Mouse (Mus musculus): ENCODE measurements around the gene Swap70. TPM values are rescaled to one million over a fixed set of nuclear protein-coding genes. Genes with fewer than 3 reads are reported as not detected.

Gene Swap70
- polyA plus RNA-seq, 2 experiments = 5.5 to 7.9 TPM

- no peak overlapping the region for H3K27ac ChIP-seq
- H3K9me3 ChIP-seq (ENCODE audit: control insufficient read depth, low read length) = no peaks in the 10 kb centered on the region
- DNase-seq (ENCODE audit: low read depth in 3 of 3, low spot score in 3 of 3) = no peak
- H3K9ac ChIP-seq (replicated peaks) = no peak overlapping the region
- no peaks in the 10 kb centered on the region for H3K27me3 ChIP-seq (ENCODE audit: control insufficient read depth, insufficient read depth, low read length)
- no peak for TF ChIP-seq EP300 (IDR thresholded peaks at IDR 0.05; ENCODE audit: low read depth)
- no peak for TF ChIP-seq CTCF (IDR thresholded peaks at IDR 0.05; ENCODE audit: low read depth)
- H3K4me3 ChIP-seq (ENCODE audit: insufficient read depth in 1 of 2, low read depth in 2 of 2, low read length in 2 of 2) = no peak overlapping the region
- no peaks in the 10 kb centered on the region for H3K36me3 ChIP-seq (replicated peaks; ENCODE audit: control insufficient read depth, insufficient read depth, low read depth)
- 67% methylated on average over 4 of the region's 4 CpGs for WGBS (ENCODE audit: insufficient replicate concordance)
- no peak overlapping the region for H3K4me2 ChIP-seq (ENCODE audit: low read depth)
- ATAC-seq (ENCODE audit: insufficient read depth) = no peak
- H3K4me1 ChIP-seq (replicated peaks; ENCODE audit: control insufficient read depth in 2 of 2, insufficient read depth in 2 of 2, low read length in 1 of 2) = no peaks in the 10 kb centered on the region
Observed at GRCm38 (mm10) chr7:110268511-110268910, 47.0 kb downstream of the Swap70 start.

DNA sequence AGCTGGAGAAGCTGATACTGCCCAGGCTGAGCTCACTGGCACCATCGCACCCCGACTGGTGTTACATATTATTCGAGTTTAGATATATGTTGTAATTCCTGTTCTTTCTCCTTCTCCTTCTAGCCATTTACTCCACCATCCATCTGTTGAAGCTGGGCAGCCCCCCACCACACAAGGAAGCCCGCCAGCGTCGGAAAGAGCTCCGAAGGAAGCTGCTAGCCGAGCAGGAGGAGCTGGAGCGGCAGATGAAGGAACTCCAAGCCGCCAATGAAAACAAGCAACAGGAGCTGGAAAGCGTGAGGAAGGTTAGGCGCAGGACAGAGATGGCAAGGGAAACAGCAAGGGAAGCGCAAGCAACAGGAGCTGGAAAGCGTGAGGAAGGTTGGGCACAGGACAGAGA is 48.3 kb downstream of the Swap70 start:
- H3K4me2 ChIP-seq (ENCODE audit: low read depth) = no peak overlapping the region
- no peaks in the 10 kb centered on the region for H3K27me3 ChIP-seq (ENCODE audit: control insufficient read depth, insufficient read depth, low read length)
- no peak overlapping the region for H3K27ac ChIP-seq
- no peaks in the 10 kb centered on the region for H3K36me3 ChIP-seq (replicated peaks; ENCODE audit: control insufficient read depth, insufficient read depth, low read depth)
- 72% methylated on average over 14 of the region's 14 CpGs for WGBS (ENCODE audit: insufficient replicate concordance)
- H3K4me1 ChIP-seq (replicated peaks; ENCODE audit: control insufficient read depth in 2 of 2, insufficient read depth in 2 of 2, low read length in 1 of 2) = no peaks in the 10 kb centered on the region
- no peak overlapping the region for H3K4me3 ChIP-seq (ENCODE audit: insufficient read depth in 1 of 2, low read depth in 2 of 2, low read length in 2 of 2)
- TF ChIP-seq EP300 (IDR thresholded peaks at IDR 0.05; ENCODE audit: low read depth) (no peak), CTCF (IDR thresholded peaks at IDR 0.05; ENCODE audit: low read depth) (no peak)
- H3K9me3 ChIP-seq (ENCODE audit: control insufficient read depth, low read length) = no peaks in the 10 kb centered on the region
- H3K9ac ChIP-seq (replicated peaks) = no peak overlapping the region
- ATAC-seq (ENCODE audit: insufficient read depth) = no peak
- no peak for DNase-seq (ENCODE audit: low read depth in 3 of 3, low spot score in 3 of 3)

GRCm38 (mm10) chr7:110270455-110270854 is 48.9 kb downstream of the Swap70 start:
- no peaks in the 10 kb centered on the region for H3K27me3 ChIP-seq (ENCODE audit: control insufficient read depth, insufficient read depth, low read length)
- H3K36me3 ChIP-seq (replicated peaks; ENCODE audit: control insufficient read depth, insufficient read depth, low read depth) = no peaks in the 10 kb centered on the region
- no peak overlapping the region for H3K27ac ChIP-seq
- TF ChIP-seq EP300 (IDR thresholded peaks at IDR 0.05; ENCODE audit: low read depth) (no peak), CTCF (IDR thresholded peaks at IDR 0.05; ENCODE audit: low read depth) (no peak)
- H3K9me3 ChIP-seq (ENCODE audit: control insufficient read depth, low read length) = no peaks in the 10 kb centered on the region
- no peaks in the 10 kb centered on the region for H3K4me1 ChIP-seq (replicated peaks; ENCODE audit: control insufficient read depth in 2 of 2, insufficient read depth in 2 of 2, low read length in 1 of 2)
- H3K4me3 ChIP-seq (ENCODE audit: insufficient read depth in 1 of 2, low read depth in 2 of 2, low read length in 2 of 2) = no peak overlapping the region
- ATAC-seq (ENCODE audit: insufficient read depth) (no peak), DNase-seq (ENCODE audit: low read depth in 3 of 3, low spot score in 3 of 3) (no peak)
- H3K9ac ChIP-seq (replicated peaks) = no peak overlapping the region
- H3K4me2 ChIP-seq (ENCODE audit: low read depth) = no peak overlapping the region
- 44% methylated on average over 7 of the region's 7 CpGs for WGBS (ENCODE audit: insufficient replicate concordance)

DNA sequence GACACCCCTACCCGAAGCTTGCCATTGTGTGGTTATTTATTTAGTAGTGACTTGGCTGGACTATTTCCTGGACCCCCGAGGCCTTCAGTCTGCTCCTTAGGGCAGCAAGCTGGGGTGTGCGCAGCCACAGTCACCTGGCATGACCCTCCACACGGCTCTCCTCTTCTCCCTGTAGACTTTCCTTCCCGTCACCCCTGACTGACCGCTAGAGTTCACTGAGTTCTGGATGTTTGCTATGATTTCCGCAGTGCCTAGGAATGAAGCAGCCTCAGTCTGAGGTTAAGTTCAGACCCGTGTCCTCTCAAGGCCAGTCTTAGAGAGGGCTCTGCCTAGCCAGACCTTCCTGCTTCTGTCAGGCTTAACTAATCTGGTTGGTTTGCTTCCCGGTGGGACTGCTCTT is 50.3 kb downstream of the Swap70 start:
- Histone ChIP-seq H3K4me2 (ENCODE audit: low read depth) (no peak overlapping the region), H3K36me3 (replicated peaks; ENCODE audit: control insufficient read depth, insufficient read depth, low read depth) (no peaks in the 10 kb centered on the region), H3K27me3 (ENCODE audit: control insufficient read depth, insufficient read depth, low read length) (no peaks in the 10 kb centered on the region), H3K4me3 (ENCODE audit: insufficient read depth in 1 of 2, low read depth in 2 of 2, low read length in 2 of 2) (no peak overlapping the region), H3K4me1 (replicated peaks; ENCODE audit: control insufficient read depth in 2 of 2, insufficient read depth in 2 of 2, low read length in 1 of 2) (no peaks in the 10 kb centered on the region), H3K27ac (no peak overlapping the region), H3K9me3 (ENCODE audit: control insufficient read depth, low read length) (no peaks in the 10 kb centered on the region), H3K9ac (replicated peaks) (no peak overlapping the region)
- ATAC-seq (ENCODE audit: insufficient read depth) = no peak
- no peak for TF ChIP-seq CTCF (IDR thresholded peaks at IDR 0.05; ENCODE audit: low read depth)
- TF ChIP-seq EP300 (IDR thresholded peaks at IDR 0.05; ENCODE audit: low read depth) = no peak
- DNase-seq (ENCODE audit: low read depth in 3 of 3, low spot score in 3 of 3) = no peak
- WGBS (ENCODE audit: insufficient replicate concordance) = 60% methylated on average over 9 of the region's 9 CpGs

DNA sequence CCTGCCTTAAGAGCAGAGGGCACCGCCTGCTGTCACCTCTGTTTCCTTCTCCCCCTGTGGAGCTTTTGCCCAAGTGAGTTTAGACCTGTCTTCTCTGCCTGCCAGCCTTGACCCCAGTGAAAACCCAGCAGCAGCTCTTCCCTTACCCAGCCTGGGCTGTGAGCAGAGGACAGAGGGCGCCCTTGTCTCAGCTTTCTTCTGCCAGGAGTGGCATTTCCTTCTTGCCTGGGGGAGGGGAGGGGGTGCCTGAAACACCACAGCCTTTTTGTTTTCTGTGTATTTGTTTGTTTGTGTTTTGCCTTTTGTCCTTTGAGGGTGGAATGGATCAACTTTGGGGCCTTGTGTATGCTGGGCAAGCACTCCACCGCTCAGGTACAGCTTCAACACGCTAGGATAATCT is 50.9 kb downstream of the Swap70 start:
- 67% methylated on average over 4 of the region's 4 CpGs for WGBS (ENCODE audit: insufficient replicate concordance)
- Histone ChIP-seq H3K4me1 (replicated peaks; ENCODE audit: control insufficient read depth in 2 of 2, insufficient read depth in 2 of 2, low read length in 1 of 2) (no peaks in the 10 kb centered on the region), H3K9me3 (ENCODE audit: control insufficient read depth, low read length) (no peaks in the 10 kb centered on the region), H3K4me3 (ENCODE audit: insufficient read depth in 1 of 2, low read depth in 2 of 2, low read length in 2 of 2) (no peak overlapping the region), H3K4me2 (ENCODE audit: low read depth) (no peak overlapping the region), H3K27ac (no peak overlapping the region), H3K27me3 (ENCODE audit: control insufficient read depth, insufficient read depth, low read length) (no peaks in the 10 kb centered on the region), H3K36me3 (replicated peaks; ENCODE audit: control insufficient read depth, insufficient read depth, low read depth) (no peaks in the 10 kb centered on the region), H3K9ac (replicated peaks) (no peak overlapping the region)
- no peak for ATAC-seq (ENCODE audit: insufficient read depth)
- TF ChIP-seq EP300 (IDR thresholded peaks at IDR 0.05; ENCODE audit: low read depth) (no peak), CTCF (IDR thresholded peaks at IDR 0.05; ENCODE audit: low read depth) (peak; percentile 30; the same call in 1 of the 2 replicates)
- DNase-seq (ENCODE audit: low read depth in 3 of 3, low spot score in 3 of 3) = no peak

All from liver, embryonic 14.5 days (tissue).